Mouse (Mus musculus): ENCODE results near the gene Ntrk1. TPM values are rescaled to one million over a fixed set of nuclear protein-coding genes. Genes with fewer than 3 reads are reported as not detected.

The Ntrk1 gene
- total RNA-seq, 2 experiments from 2014 or later = not detected

GRCm38 (mm10) chr3:87761408-87762375, 33.3 kb downstream of the Ntrk1 start:
- no peak for ATAC-seq (replicated peaks; ENCODE audit: low FRiP score, low TSS enrichment, poor library complexity, severe bottlenecking)

- no peak for ATAC-seq (replicated peaks; ENCODE audit: low FRiP score, low TSS enrichment, poor library complexity, severe bottlenecking)
Measured at GRCm38 (mm10) chr3:87758641-87759040, 36.3 kb downstream of the Ntrk1 start.

GRCm38 (mm10) chr3:87756488-87756887, 38.5 kb downstream of the Ntrk1 start:
- ATAC-seq (replicated peaks; ENCODE audit: low FRiP score, low TSS enrichment, poor library complexity, severe bottlenecking) = no peak

GRCm38 (mm10) chr3:87755964-87756363, 39.0 kb downstream of the Ntrk1 start:
- peak; percentile 89 for ATAC-seq (replicated peaks; ENCODE audit: low FRiP score, low TSS enrichment, poor library complexity, severe bottlenecking)

GRCm38 (mm10) chr3:87753829-87754228, 41.1 kb downstream of the Ntrk1 start:
- ATAC-seq (replicated peaks; ENCODE audit: low FRiP score, low TSS enrichment, poor library complexity, severe bottlenecking) = no peak

- ATAC-seq (replicated peaks; ENCODE audit: low FRiP score, low TSS enrichment, poor library complexity, severe bottlenecking) = no peak
Measured at GRCm38 (mm10) chr3:87752567-87752966, 42.4 kb downstream of the Ntrk1 start.

- ATAC-seq (replicated peaks; ENCODE audit: low FRiP score, low TSS enrichment, poor library complexity, severe bottlenecking) = no peak
Measured at GRCm38 (mm10) chr3:87749977-87750376, 45.0 kb downstream of the Ntrk1 start.

- peak; percentile 65; the same call in 1 of the 2 replicates for ATAC-seq (replicated peaks; ENCODE audit: low FRiP score, low TSS enrichment, poor library complexity, severe bottlenecking)
Measured at GRCm38 (mm10) chr3:87749036-87749435, 45.9 kb downstream of the Ntrk1 start.

- ATAC-seq (replicated peaks; ENCODE audit: low FRiP score, low TSS enrichment, poor library complexity, severe bottlenecking) = no peak
Measured at GRCm38 (mm10) chr3:87748431-87748830, 46.5 kb downstream of the Ntrk1 start, which contains the start of gene Lrrc71. TSS of gene Lrrc71 (minus strand) at chr3:87748625.

- no peak for ATAC-seq (replicated peaks; ENCODE audit: low FRiP score, low TSS enrichment, poor library complexity, severe bottlenecking)
Measured at GRCm38 (mm10) chr3:87745036-87745659, 49.8 kb downstream of the Ntrk1 start.

- no peak for ATAC-seq (replicated peaks; ENCODE audit: low FRiP score, low TSS enrichment, poor library complexity, severe bottlenecking)
Measured at GRCm38 (mm10) chr3:87743927-87744326, 51.0 kb downstream of the Ntrk1 start.

GRCm38 (mm10) chr3:87742735-87743134, 52.2 kb downstream of the Ntrk1 start:
- no peak for ATAC-seq (replicated peaks; ENCODE audit: low FRiP score, low TSS enrichment, poor library complexity, severe bottlenecking)

- no peak for ATAC-seq (replicated peaks; ENCODE audit: low FRiP score, low TSS enrichment, poor library complexity, severe bottlenecking)
Measured at GRCm38 (mm10) chr3:87742013-87742412, 52.9 kb downstream of the Ntrk1 start.

- no peak for ATAC-seq (replicated peaks; ENCODE audit: low FRiP score, low TSS enrichment, poor library complexity, severe bottlenecking)
Measured at GRCm38 (mm10) chr3:87738906-87739305, 56.1 kb downstream of the Ntrk1 start.

GRCm38 (mm10) chr3:87735335-87735734, 59.6 kb downstream of the Ntrk1 start:
- no peak for ATAC-seq (replicated peaks; ENCODE audit: low FRiP score, low TSS enrichment, poor library complexity, severe bottlenecking)

- ATAC-seq (replicated peaks; ENCODE audit: low FRiP score, low TSS enrichment, poor library complexity, severe bottlenecking) = no peak
Measured at GRCm38 (mm10) chr3:87733984-87734761, 60.8 kb downstream of the Ntrk1 start.

- ATAC-seq (replicated peaks; ENCODE audit: low FRiP score, low TSS enrichment, poor library complexity, severe bottlenecking) = no peak
Measured at GRCm38 (mm10) chr3:87733098-87733497, 61.9 kb downstream of the Ntrk1 start.

- peak; percentile 13; the same call in 1 of the 2 replicates for ATAC-seq (replicated peaks; ENCODE audit: low FRiP score, low TSS enrichment, poor library complexity, severe bottlenecking)
Measured at GRCm38 (mm10) chr3:87728696-87729095, 66.3 kb downstream of the Ntrk1 start.
